Mouse (Mus musculus) induced T-regulatory cell, adult 2 months (primary cell): ENCODE measurements around the gene Icam4.
A peak's percentile ranks its signal among the peaks of the same experiment; 100 is the strongest.
"Not testable (repeated sequence)": the region's sequence is repeated elsewhere in the genome, so short reads cannot be mapped to it uniquely, and the experiment has no call there.

Experiments
- DNase-seq: peaks from one replicate; pipeline ENCODE4 v3.0.0-alpha.2; 2012; ENCODE audit warnings: low read depth

Gene Icam4

GRCm38 (mm10) chr9:21035586-21035985 is 6.4 kb downstream of the Icam4 start:
- DNase-seq = no peak

GRCm38 (mm10) chr9:21036161-21036560 is 7.0 kb downstream of the Icam4 start:
- DNase-seq = no peak

- no peak for DNase-seq
Measured at GRCm38 (mm10) chr9:21036666-21037065, 7.5 kb downstream of the Icam4 start.

GRCm38 (mm10) chr9:21037481-21037891 is 8.3 kb downstream of the Icam4 start:
- DNase-seq = no peak

GRCm38 (mm10) chr9:21039779-21040178 is 10.6 kb downstream of the Icam4 start:
- no peak for DNase-seq

GRCm38 (mm10) chr9:21041308-21041707 is 12.1 kb downstream of the Icam4 start:
- DNase-seq = no peak

GRCm38 (mm10) chr9:21043563-21043962 is 14.4 kb downstream of the Icam4 start:
- DNase-seq = no peak

- not testable (repeated sequence) for DNase-seq
Measured at GRCm38 (mm10) chr9:21044785-21045184, 15.6 kb downstream of the Icam4 start.

- DNase-seq = no peak
Measured at GRCm38 (mm10) chr9:21045235-21045634, 16.1 kb downstream of the Icam4 start.

- no peak for DNase-seq
Measured at GRCm38 (mm10) chr9:21051578-21051977, 22.4 kb downstream of the Icam4 start.

GRCm38 (mm10) chr9:21062928-21063327 is 33.8 kb downstream of the Icam4 start:
- DNase-seq = no peak

GRCm38 (mm10) chr9:21067006-21067684 is 38.0 kb downstream of the Icam4 start, which contains the start of gene Zglp1:
Gene Zglp1 (minus strand): TSS chr9:21067093.
- DNase-seq = no peak

GRCm38 (mm10) chr9:21072641-21073040 is 43.5 kb downstream of the Icam4 start:
- DNase-seq = peak; percentile 37

- DNase-seq = peak; percentile 92
Measured at GRCm38 (mm10) chr9:21073044-21073840, 44.1 kb downstream of the Icam4 start, which contains the start of the genes Gm49373 and Fdx1l. Gene Gm49373 (minus strand): TSS chr9:21073096. Gene Fdx1l (minus strand): TSS chr9:21073614.

GRCm38 (mm10) chr9:21074173-21074572 is 45.0 kb downstream of the Icam4 start:
- no peak for DNase-seq

- DNase-seq = no peak
Measured at GRCm38 (mm10) chr9:21075625-21076024, 46.5 kb downstream of the Icam4 start.
